Mouse (Mus musculus) cerebellum, adult 2 months (tissue): ENCODE measurements at regions not wholly inside any gene's neighbourhood (a gene's known extent, or its start where the extent isn't known, plus 50 kb on each side); places are given as distances from the start of the nearest gene placed in this dataset.

Source experiments
- CTCF ChIP-seq: fragments of 200-500 bp; IDR thresholded peaks from 2 replicates; pipeline ENCODE4 v1.5.1; 2011; ENCODE audit warnings: low read depth, mild to moderate bottlenecking, control low read depth, low read length, moderate library complexity, borderline replicate concordance; ENCODE audit not compliant: insufficient read depth
- POLR2A ChIP-seq: fragments of 200-500 bp; IDR thresholded peaks from 2 replicates; pipeline ENCODE4 v1.6.1; 2011; ENCODE audit warnings: low read length, control low read depth, borderline replicate concordance; ENCODE audit not compliant: insufficient read depth

- TF ChIP-seq CTCF (no peak), POLR2A (no peak)
Measured at GRCm38 (mm10) chr17:88118714-88119113, 53.6 kb upstream of the Fbxo11 start.
